Mouse (Mus musculus) testis, adult 2 months (tissue): ENCODE data around the gene Srp9.

Experiments used
- CTCF ChIP-seq: fragments of 200-500 bp; IDR thresholded peaks from 2 replicates; pipeline ENCODE4 v1.5.1; 2012; ENCODE audit warnings: low read depth, mild to moderate bottlenecking, inconsistent platforms, low read length, moderate library complexity; ENCODE audit not compliant: control insufficient read depth, insufficient read depth, insufficient replicate concordance
- POLR2A ChIP-seq: fragments of 200-500 bp; IDR thresholded peaks from 2 replicates; pipeline ENCODE4 v1.6.1; 2012; ENCODE audit warnings: low read depth, mild to moderate bottlenecking, inconsistent platforms, low read length, moderate library complexity; ENCODE audit not compliant: control insufficient read depth

DNA sequence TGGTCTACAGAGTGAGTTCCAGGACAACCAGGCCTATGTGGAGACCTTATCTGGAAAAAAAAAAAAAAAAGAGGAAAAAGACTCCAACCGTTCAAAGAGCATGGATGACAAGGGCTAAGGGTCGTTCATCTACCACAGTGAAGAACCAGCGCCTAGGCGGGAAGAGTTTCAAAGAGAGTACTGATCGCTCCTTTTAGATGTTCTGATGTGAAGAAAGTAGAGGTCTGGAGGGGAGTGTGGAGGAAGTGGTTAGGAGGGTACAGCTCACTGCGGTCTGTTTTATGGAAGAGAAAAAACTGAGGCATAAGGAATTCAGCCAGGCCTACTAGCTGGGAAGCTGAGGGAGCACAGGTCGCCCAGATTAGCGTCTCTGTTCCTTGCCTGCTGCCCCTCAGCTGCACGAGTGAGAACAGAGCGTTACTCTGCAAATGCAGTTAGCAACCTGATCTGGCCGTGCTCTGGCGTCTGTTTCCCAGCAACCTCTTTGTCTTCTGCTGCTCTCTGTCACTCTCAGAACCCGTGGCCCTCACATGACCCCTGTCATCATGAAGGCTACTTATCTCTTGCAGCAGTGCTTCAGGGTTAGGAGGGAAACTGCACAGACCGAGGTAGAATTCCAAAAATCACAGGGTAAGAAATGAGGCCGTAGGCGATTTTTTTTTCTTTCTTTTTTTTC, 42.7 kb upstream of the Srp9 start:
- TF ChIP-seq CTCF, result no peak
- no peak for TF ChIP-seq POLR2A
